Mouse (Mus musculus) E14TG2a.4 (cell line): Measurements from ENCODE around the gene Lmbrd1.
"Not testable (repeated sequence)": the region's sequence is repeated elsewhere in the genome, so short reads cannot be mapped to it uniquely, and the experiment has no call there.

Experiments used
- H3K27me3 ChIP-seq: 2 replicates; pipeline ENCODE4 v1.6.1; 2014; ENCODE audit warnings: low read length, control low read depth; ENCODE audit not compliant: insufficient read depth
- H3K36me3 ChIP-seq: 2 replicates; pipeline ENCODE4 v1.6.1; 2014; ENCODE audit warnings: low read length, control low read depth; ENCODE audit not compliant: insufficient read depth
- H3K4me1 ChIP-seq: replicated peaks from 2 replicates; pipeline ENCODE4 v1.6.1; 2014; ENCODE audit warnings: low read depth, low read length, control low read depth
- H3K4me3 ChIP-seq: replicated peaks from 2 replicates; pipeline ENCODE4 v1.5.1; 2014; ENCODE audit warnings: mild to moderate bottlenecking, low read length
- H3K9me3 ChIP-seq: 2 replicates; pipeline ENCODE4 v1.6.1; 2014; ENCODE audit warnings: low read length, control low read depth
- CTCF ChIP-seq: conservative IDR thresholded peaks from 2 replicates; pipeline ENCODE4 v1.5.1; 2014; ENCODE audit warnings: low read length
- NANOG ChIP-seq: IDR thresholded peaks from 2 replicates; pipeline ENCODE4 v1.6.1; 2014; ENCODE audit warnings: borderline replicate concordance, low read length, mixed read lengths
- POU5F1 ChIP-seq: IDR thresholded peaks from 2 replicates; pipeline ENCODE4 v1.6.1; 2014; ENCODE audit warnings: low read length, borderline replicate concordance

Lmbrd1 gene

GRCm38 (mm10) chr1:24793168-24793567, 114.7 kb downstream of the Lmbrd1 start:
- no peak for TF ChIP-seq CTCF
- TF ChIP-seq NANOG: no peak
- no peak for TF ChIP-seq POU5F1
- Histone ChIP-seq H3K27me3 (no peaks in the 10 kb centered on the region), H3K4me1 (no peaks in the 10 kb centered on the region), H3K4me3 (no peak overlapping the region), H3K9me3 (no peaks in the 10 kb centered on the region; the same call in 1 of the 2 replicates), H3K36me3 (no peaks in the 10 kb centered on the region)

- H3K27me3 ChIP-seq, H3K4me1 ChIP-seq, H3K4me3 ChIP-seq, H3K36me3 ChIP-seq: not testable (repeated sequence)
- peaks cover 27% of the 10 kb centered on the region for H3K9me3 ChIP-seq
Measured at GRCm38 (mm10) chr1:24807971-24808370, 129.5 kb downstream of the Lmbrd1 start.
